Mouse (Mus musculus) forebrain, embryonic 16.5 days (tissue): Measurements from ENCODE around the gene Sntg2. TPM values are rescaled to one million over a fixed set of nuclear protein-coding genes. Genes with fewer than 3 reads are reported as not detected.

Source experiments
- ATAC-seq: fragments of 200-750 bp; cut with Nextera tagmentation; 2 replicates; pipeline ENCODE4 v1.8.0; 2017; ENCODE audit warnings: mild to moderate bottlenecking, moderate library complexity
- H3K27ac ChIP-seq: fragments of 300-500 bp; sonication (generic); 2 replicates; pipeline ENCODE4 v1.5.1; 2014; ENCODE audit warnings: low read length, control low read depth
- H3K27me3 ChIP-seq: fragments of 300-500 bp; sonication (generic); replicated peaks from 2 replicates; pipeline ENCODE4 v1.6.1; 2014; ENCODE audit warnings: low read length; ENCODE audit not compliant: control insufficient read depth, insufficient read depth
- H3K36me3 ChIP-seq: fragments of 300-500 bp; sonication (generic); 2 replicates; pipeline ENCODE4 v1.6.1; 2014; ENCODE audit not compliant: control insufficient read depth, insufficient read depth
- H3K4me1 ChIP-seq: fragments of 300-500 bp; sonication (generic); replicated peaks from 2 replicates; pipeline ENCODE4 v1.6.1; 2014; ENCODE audit warnings: low read length; ENCODE audit not compliant: control insufficient read depth, insufficient read depth
- H3K4me2 ChIP-seq: fragments of 300-500 bp; sonication (generic); 2 replicates; pipeline ENCODE4 v1.6.1; 2014; ENCODE audit warnings: mild to moderate bottlenecking, low read length, control low read depth
- H3K4me3 ChIP-seq: fragments of 300-500 bp; sonication (generic); replicated peaks from 2 replicates; pipeline ENCODE4 v1.5.1; 2014; ENCODE audit warnings: mild to moderate bottlenecking, low read length, control low read depth
- H3K9ac ChIP-seq: fragments of 300-500 bp; sonication (generic); replicated peaks from 2 replicates; pipeline ENCODE4 v1.6.1; 2014; ENCODE audit warnings: low read depth, low read length, control low read depth
- H3K9me3 ChIP-seq: fragments of 300-500 bp; sonication (generic); 2 replicates; pipeline ENCODE4 v1.6.1; 2016; ENCODE audit warnings: low read length; ENCODE audit not compliant: control insufficient read depth
- WGBS: fragments of 180-500 bp; shearing (Covaris S2); extraction: QIAGEN DNeasy Blood & Tissue Kit; methylation state at CpG from one replicate; pipeline ENCODE4 v1.1.7; 2014; 5-methylcytosine and 5-hydroxymethylcytosine counted together
- polyA plus RNA-seq: library from polyadenylated mRNA; unstranded; fragments of >200 nt; fragmentation: Nextera tagmentation; extraction: Ambion mirVana; gene quantifications from 2 replicates; pipeline ENCODE4 v1.2.1, GENCODE M21; 2015

The Sntg2 gene
- 2.6 and 3.1 TPM in 2 replicates for polyA plus RNA-seq

DNA sequence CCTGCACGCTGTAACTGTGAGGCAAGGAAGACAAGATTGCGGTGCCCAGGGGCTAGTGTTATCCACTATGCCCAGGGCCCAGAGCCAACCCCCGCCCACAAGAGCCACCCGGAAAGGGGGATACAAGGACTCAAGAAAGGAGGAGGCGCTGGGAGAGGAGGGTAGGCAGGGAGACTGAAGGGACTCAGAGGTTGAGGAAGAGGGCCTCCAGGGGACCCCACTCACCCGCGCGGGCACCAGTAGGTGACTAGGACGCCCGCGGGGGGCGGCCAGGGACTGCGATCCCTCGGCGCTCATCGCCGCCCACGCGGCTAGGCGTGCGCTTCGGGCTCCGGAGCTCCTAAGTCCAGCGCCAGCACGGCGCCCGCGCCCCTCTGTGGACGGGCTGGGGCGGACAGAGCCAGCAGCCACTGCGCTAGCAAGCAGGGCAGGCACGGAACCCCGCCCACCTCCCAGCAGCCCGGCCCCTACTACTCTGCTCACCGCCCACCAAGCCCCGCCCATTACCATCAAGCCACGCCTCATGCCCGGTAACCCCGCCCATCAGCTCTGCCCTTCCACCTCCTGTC is at the start of gene Sntg2:
Gene Sntg2, minus strand, starts transcription at position 443 of the 569 bp plus-strand sequence.
- Histone ChIP-seq H3K4me1 (peaks cover 9% of the 10 kb centered on the region; the same call in 1 of the 2 replicates), H3K36me3 (no peaks in the 10 kb centered on the region), H3K27me3 (no peaks in the 10 kb centered on the region), H3K27ac (no peak within 1 kb of the TSS), H3K4me2 (peak within 1 kb of the TSS; percentile 97), H3K9me3 (no peaks in the 10 kb centered on the region), H3K9ac (peak within 1 kb of the TSS; percentile 76), H3K4me3 (peak within 1 kb of the TSS; percentile 62)
- peak; percentile 97 for ATAC-seq
- 0% methylated on average over 37 of the region's 39 CpGs for WGBS

DNA sequence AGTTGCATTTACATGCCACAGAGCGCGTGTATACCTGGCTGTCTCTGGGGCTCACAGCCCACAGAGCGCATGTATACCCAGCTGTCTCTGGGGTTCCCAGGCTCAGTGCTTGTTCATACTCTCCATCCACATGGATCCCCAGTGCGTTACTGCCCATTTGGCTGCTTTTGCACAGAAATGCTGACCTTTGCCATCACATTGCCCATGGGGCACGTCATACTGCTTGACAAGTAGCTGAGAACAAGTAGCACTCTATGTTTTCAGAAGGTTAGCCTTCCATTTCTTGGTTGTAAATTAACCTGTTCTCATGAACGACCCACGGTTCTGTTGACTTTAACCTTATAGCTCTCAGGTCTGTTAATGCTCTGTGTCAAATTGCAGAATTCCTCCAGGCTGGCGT is 43.4 kb upstream of the Sntg2 start:
- WGBS, result 93% methylated on average over 8 of the region's 8 CpGs
- Histone ChIP-seq H3K4me1 (no peaks in the 10 kb centered on the region), H3K4me3 (no peak overlapping the region), H3K36me3 (no peaks in the 10 kb centered on the region), H3K9me3 (no peaks in the 10 kb centered on the region), H3K27me3 (no peaks in the 10 kb centered on the region), H3K4me2 (no peak overlapping the region), H3K27ac (no peak overlapping the region), H3K9ac (no peak overlapping the region)
- ATAC-seq, result no peak

DNA sequence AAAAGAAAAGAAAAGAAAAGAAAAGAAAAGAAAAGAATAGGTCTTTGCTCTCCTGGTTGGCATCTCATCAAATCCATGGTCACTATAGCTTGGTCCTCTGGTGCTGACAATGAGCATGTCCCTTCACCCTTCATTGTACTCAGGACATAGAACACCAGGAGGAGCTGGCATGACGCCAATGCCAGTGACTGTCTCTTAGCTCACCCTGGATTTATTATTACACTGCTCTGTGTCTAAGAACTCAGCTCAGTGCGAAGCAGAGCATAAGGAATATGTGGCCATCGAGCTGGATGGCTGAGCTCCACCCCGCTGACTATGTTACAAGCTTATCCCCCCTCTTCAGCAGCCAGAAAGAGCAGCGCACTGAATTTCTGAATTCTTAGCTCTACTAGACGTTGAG is 42.8 kb upstream of the Sntg2 start:
- Histone ChIP-seq H3K36me3 (no peaks in the 10 kb centered on the region), H3K4me1 (no peaks in the 10 kb centered on the region), H3K27ac (no peak overlapping the region), H3K9ac (no peak overlapping the region), H3K4me2 (no peak overlapping the region), H3K27me3 (no peaks in the 10 kb centered on the region), H3K4me3 (no peak overlapping the region), H3K9me3 (no peaks in the 10 kb centered on the region)
- no peak for ATAC-seq
- WGBS, result 72% methylated on average over 6 of the region's 6 CpGs

DNA sequence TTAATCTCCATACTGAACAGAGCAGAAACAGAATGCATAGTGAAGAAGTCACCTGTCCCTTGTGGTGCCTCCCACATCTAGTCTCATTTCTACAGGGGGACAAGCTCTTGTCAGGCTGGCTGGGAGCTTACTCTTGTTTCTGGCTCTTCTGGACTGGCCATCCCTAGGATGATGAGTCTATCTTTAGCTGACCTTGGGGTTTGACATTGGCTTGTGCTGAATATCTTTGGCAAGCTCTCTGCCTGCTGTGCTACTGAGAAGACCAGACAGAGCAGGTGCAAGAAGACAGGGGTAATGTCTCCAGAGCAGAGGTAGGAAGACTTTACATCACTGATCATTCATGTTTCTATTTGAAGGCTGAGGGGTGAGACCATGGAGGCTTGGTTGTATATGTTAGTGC is 29.5 kb upstream of the Sntg2 start:
- H3K4me1 ChIP-seq, result no peaks in the 10 kb centered on the region
- H3K4me3 ChIP-seq, result no peak overlapping the region
- H3K4me2 ChIP-seq, result no peak overlapping the region
- no peak overlapping the region for H3K9ac ChIP-seq
- no peak overlapping the region for H3K27ac ChIP-seq
- no peaks in the 10 kb centered on the region for H3K27me3 ChIP-seq
- H3K9me3 ChIP-seq, result no peaks in the 10 kb centered on the region
- no peak for ATAC-seq
- no peaks in the 10 kb centered on the region for H3K36me3 ChIP-seq

DNA sequence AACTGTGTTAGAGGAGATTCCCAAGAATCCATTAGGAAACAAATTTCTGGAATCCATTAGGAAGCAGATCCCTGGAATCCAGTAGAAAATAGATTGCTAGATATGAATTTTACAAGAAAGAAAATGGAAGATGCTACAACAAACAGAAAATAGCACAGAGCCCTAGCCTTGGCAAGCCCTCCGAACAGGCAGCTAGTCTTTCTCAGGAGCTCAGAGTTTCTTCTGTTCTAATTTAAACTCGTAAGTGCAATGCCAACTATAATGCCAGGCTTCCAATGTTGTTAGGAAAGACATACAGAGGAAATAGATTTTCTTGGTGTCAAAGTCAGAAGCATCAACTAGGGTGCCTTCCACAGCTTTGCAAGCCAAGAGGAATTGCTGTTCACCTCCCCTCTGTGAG is 27.4 kb upstream of the Sntg2 start:
- WGBS, result 73% methylated on average over 2 of the region's 2 CpGs
- Histone ChIP-seq H3K4me2 (no peak overlapping the region), H3K27me3 (no peaks in the 10 kb centered on the region)

DNA sequence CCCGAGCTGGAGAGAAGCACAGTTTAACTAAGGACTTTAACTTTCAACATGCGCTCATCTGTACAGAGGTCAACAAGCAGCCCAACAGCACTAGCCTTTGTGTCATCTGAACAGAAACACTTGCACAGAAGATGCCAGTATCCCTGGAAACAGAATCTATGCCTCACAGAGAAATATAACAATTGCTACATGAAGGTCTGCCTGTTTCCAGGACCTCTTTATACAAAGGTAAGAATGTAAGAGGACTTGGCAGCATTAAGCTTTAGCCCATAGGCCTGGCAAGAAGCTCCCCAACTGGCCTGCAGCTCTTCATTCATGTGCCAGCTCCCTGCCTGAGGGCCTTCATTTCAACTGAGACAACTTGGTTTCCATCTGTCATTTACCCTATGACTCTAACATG is 26.9 kb upstream of the Sntg2 start:
- H3K4me1 ChIP-seq, result no peaks in the 10 kb centered on the region
- no peaks in the 10 kb centered on the region for H3K36me3 ChIP-seq
- ATAC-seq, result no peak
- no peaks in the 10 kb centered on the region for H3K9me3 ChIP-seq
- H3K4me3 ChIP-seq, result no peak overlapping the region
- H3K9ac ChIP-seq, result no peak overlapping the region
- H3K27me3 ChIP-seq, result no peaks in the 10 kb centered on the region
- no peak overlapping the region for H3K4me2 ChIP-seq
- H3K27ac ChIP-seq, result no peak overlapping the region
- 82% methylated on average over 2 of the region's 2 CpGs for WGBS

More for the DNA sequence above, 27.4 kb upstream of the Sntg2 start:
- H3K27ac ChIP-seq, result no peak overlapping the region
- no peak overlapping the region for H3K9ac ChIP-seq
- H3K4me3 ChIP-seq, result no peak overlapping the region
- no peaks in the 10 kb centered on the region for H3K9me3 ChIP-seq
- no peaks in the 10 kb centered on the region for H3K4me1 ChIP-seq
- no peaks in the 10 kb centered on the region for H3K36me3 ChIP-seq
- no peak for ATAC-seq

DNA sequence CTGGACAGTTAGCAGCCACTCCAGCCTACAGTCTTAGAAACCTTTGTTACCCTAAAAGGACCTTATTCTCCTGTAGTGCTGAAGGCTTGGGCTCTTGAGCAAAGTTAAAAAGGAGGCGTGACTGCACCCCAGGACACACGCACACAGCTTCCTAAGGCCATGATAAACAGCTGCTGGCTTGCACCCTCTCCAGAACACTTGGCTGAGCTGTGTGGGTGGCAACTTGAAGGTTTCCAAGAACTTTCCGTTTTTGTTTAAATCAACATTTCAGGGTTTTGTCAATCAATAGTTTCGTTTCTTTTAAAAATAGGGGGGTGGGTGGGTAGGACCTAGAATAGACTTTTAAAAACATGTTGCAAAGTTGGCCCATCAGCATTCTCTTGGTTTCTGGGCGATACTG is 882 bp downstream of the Sntg2 start:
- H3K9ac ChIP-seq, result no peak overlapping the region; the same call in 1 of the 2 replicates
- ATAC-seq, result no peak
- WGBS, result 42% methylated on average over 5 of the region's 5 CpGs

DNA sequence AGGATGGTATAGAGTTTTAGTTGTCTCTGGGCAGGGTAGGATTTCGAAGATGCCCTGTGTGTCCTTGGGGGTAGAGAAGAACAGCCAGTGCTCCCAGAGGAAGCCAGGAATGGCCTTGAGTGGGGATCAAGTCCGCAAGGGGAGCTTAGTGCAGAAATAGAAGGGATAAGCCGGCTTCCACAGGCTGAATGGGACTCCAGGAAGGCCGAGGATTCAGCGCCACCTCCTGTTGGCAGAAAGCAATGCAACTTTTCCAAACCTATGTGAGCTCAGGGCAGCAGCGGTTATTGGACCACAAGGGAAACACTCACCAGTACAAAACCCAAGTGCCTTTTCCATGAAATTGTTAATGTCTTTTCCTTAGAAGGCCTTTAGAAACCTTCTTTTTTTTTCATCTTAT is 3.4 kb downstream of the Sntg2 start:
- Histone ChIP-seq H3K4me2 (no peak overlapping the region), H3K4me3 (no peak overlapping the region), H3K9me3 (no peaks in the 10 kb centered on the region), H3K27me3 (no peaks in the 10 kb centered on the region), H3K36me3 (no peaks in the 10 kb centered on the region), H3K27ac (no peak overlapping the region), H3K9ac (no peak overlapping the region; the same call in 1 of the 2 replicates), H3K4me1 (peaks cover 9% of the 10 kb centered on the region; the same call in 1 of the 2 replicates)
- WGBS, result 10% methylated on average over 6 of the region's 6 CpGs
- peak; percentile 56 for ATAC-seq

More for the DNA sequence above, 882 bp downstream of the Sntg2 start:
- Histone ChIP-seq H3K27me3 (no peaks in the 10 kb centered on the region), H3K4me2 (peak overlapping the region; percentile 97), H3K4me3 (peak overlapping the region; percentile 62), H3K27ac (no peak overlapping the region), H3K9me3 (no peaks in the 10 kb centered on the region), H3K4me1 (peaks cover 9% of the 10 kb centered on the region; the same call in 1 of the 2 replicates), H3K36me3 (no peaks in the 10 kb centered on the region)

DNA sequence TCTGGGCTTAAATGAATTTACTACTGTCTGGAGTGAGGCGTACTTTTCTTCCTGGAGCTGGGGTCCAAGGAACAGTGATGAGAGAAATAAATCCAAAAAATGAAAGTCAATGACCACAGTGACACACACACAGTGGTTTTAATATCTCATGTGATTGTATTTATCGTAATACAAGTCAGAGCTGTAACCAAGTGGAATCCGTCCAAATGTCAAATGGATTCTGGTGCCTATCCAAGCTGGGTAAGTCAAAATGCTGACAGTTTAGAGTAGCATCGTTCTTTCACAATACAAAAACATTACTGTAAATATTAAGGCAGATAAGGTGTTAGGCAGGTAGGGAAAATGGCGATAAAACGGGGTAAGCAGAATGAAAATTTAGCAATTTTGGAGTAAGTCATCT is 4.0 kb downstream of the Sntg2 start:
- ATAC-seq, result no peak
- H3K9me3 ChIP-seq, result no peaks in the 10 kb centered on the region
- H3K4me3 ChIP-seq, result no peak overlapping the region
- H3K9ac ChIP-seq, result no peak overlapping the region
- no peaks in the 10 kb centered on the region for H3K36me3 ChIP-seq
- 80% methylated on average over 6 of the region's 6 CpGs for WGBS
- H3K4me1 ChIP-seq, result peaks cover 9% of the 10 kb centered on the region; the same call in 1 of the 2 replicates
- no peak overlapping the region for H3K4me2 ChIP-seq
- no peak overlapping the region for H3K27ac ChIP-seq
- H3K27me3 ChIP-seq, result no peaks in the 10 kb centered on the region

DNA sequence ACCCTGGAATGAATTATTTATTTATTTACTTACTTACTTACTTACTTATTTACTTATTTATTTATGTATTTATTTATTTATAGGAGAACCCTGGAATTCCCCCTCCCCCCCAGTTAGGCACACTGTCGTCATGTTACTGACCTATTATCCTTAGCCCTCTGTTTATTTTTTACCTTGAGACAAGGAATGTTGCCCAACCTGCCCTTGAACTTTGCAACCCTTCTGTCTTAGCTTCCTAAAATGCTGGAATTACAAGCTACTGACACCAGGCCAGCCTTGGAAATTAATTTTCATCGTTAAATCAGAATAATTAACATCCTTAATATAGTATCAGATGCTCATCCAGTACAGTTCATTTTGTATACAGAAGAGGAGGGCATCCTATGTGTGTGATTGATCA is 10.9 kb downstream of the Sntg2 start:
- H3K4me2 ChIP-seq, result no peak overlapping the region
- H3K9me3 ChIP-seq, result no peaks in the 10 kb centered on the region
- ATAC-seq, result no peak
- H3K4me3 ChIP-seq, result no peak overlapping the region
- WGBS, result 90% methylated on average over 2 of the region's 2 CpGs
- no peak overlapping the region for H3K9ac ChIP-seq
- H3K36me3 ChIP-seq, result no peaks in the 10 kb centered on the region
- H3K4me1 ChIP-seq, result no peaks in the 10 kb centered on the region
- H3K27ac ChIP-seq, result no peak overlapping the region
- no peaks in the 10 kb centered on the region for H3K27me3 ChIP-seq
